Mouse (Mus musculus) retina, postnatal 1 day (tissue): Measurements from ENCODE around the gene Gm6377.

ENCODE experiments used
- DNase-seq: peaks from one replicate; pipeline ENCODE4 v3.0.0-alpha.2; 2012

The Gm6377 gene

GRCm38 (mm10) chrX:109196468-109196867, at the start of gene Gm6377:
Gene Gm6377, plus strand, starts transcription at chrX:109196756.
- DNase-seq = no peak

- DNase-seq = no peak
These were observed 49.4 kb upstream of the Gm6377 start for GRCm38 (mm10) chrX:109147108-109147507.

GRCm38 (mm10) chrX:109151228-109151627, 45.3 kb upstream of the Gm6377 start:
- DNase-seq = no peak

- no peak for DNase-seq
These were observed 36.2 kb upstream of the Gm6377 start for GRCm38 (mm10) chrX:109160326-109160725.

- no peak for DNase-seq
These were observed 35.7 kb upstream of the Gm6377 start for GRCm38 (mm10) chrX:109160901-109161300.

- no peak for DNase-seq
These were observed 21.5 kb upstream of the Gm6377 start for GRCm38 (mm10) chrX:109175038-109175437.

GRCm38 (mm10) chrX:109175470-109175869, 21.1 kb upstream of the Gm6377 start:
- no peak for DNase-seq

- no peak for DNase-seq
These were observed 11.7 kb upstream of the Gm6377 start for GRCm38 (mm10) chrX:109184706-109185478.

- no peak for DNase-seq
These were observed 6.9 kb upstream of the Gm6377 start for GRCm38 (mm10) chrX:109189607-109190006.

- DNase-seq = no peak
These were observed 5.6 kb upstream of the Gm6377 start for GRCm38 (mm10) chrX:109190969-109191368.

GRCm38 (mm10) chrX:109191436-109191835, 5.1 kb upstream of the Gm6377 start:
- DNase-seq = no peak

- no peak for DNase-seq
These were observed 11.3 kb downstream of the Gm6377 start for GRCm38 (mm10) chrX:109207843-109208242.

- no peak for DNase-seq
These were observed 32.2 kb downstream of the Gm6377 start for GRCm38 (mm10) chrX:109228720-109229119.

- DNase-seq = no peak
These were observed 39.0 kb downstream of the Gm6377 start for GRCm38 (mm10) chrX:109235383-109236036.

- DNase-seq = peak; percentile 6
These were observed 41.6 kb downstream of the Gm6377 start for GRCm38 (mm10) chrX:109238163-109238562.
